Mouse (Mus musculus) heart, adult 2 months (tissue): ENCODE results near the gene Prkcq.

ENCODE experiments used
- CTCF ChIP-seq: fragments of 200-600 bp; IDR thresholded peaks from 2 replicates; pipeline ENCODE4 v1.8.1; 2022; ENCODE audit warnings: antibody characterized with exemption, mild to moderate bottlenecking, moderate library complexity
- EP300 ChIP-seq: fragments of 200-500 bp; IDR thresholded peaks from 2 replicates; pipeline ENCODE4 v1.6.1; 2011; ENCODE audit warnings: low read depth, low read length, control low read depth; ENCODE audit not compliant: insufficient read depth
- POLR2A ChIP-seq: fragments of 200-500 bp; IDR thresholded peaks from 2 replicates; pipeline ENCODE4 v1.6.1; 2011; ENCODE audit warnings: mild to moderate bottlenecking, low read depth, low read length, control low read depth; ENCODE audit not compliant: insufficient read depth

DNA sequence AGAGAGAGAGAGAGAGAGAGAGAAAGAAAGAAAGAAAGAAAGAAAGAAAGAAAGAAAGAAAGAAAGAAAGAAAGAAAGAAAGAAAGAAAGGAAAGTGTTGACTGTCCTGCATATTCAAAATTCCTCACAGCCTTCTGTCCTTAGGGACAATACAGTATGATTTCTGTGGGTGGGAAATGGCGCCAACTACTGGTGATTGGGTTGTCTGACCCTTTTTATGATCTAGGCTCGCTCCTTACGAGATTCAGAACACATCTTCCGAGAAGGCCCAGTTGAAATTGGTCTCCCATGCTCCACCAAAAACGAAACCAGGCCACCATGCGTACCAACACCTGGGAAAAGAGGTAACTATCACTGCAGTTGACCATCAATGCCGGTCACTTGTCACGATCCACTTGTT lies 82.0 kb downstream of the Prkcq start:
- no peak for TF ChIP-seq POLR2A
- peak; percentile 78 for TF ChIP-seq CTCF
- no peak for TF ChIP-seq EP300
